Comparison of ENCODE assay signal across 27 mouse cellular contexts in genomic region chr14:73551164-73551563, GRCm38 (mm10). TPM values are rescaled to one million over a fixed set of nuclear protein-coding genes. Genes with fewer than 3 reads are reported as not detected.
A peak's percentile ranks its signal among the peaks of the same experiment; 100 is the strongest.
DNase-seq lines count a peak whose midpoint lies in the region; ATAC-seq and TF ChIP-seq lines count a peak whose summit lies in the region.
"Had no signal": no experiment of that assay in that cellular context is flagged by ENCODE, and none has a peak within 500 bp of the region (broad histone marks: within the 10 kb centered on the region; RNA-seq: fewer than 3 reads in every experiment).

No protein-coding gene starts in this region.

- H3K27me3 ChIP-seq in embryonic facial prominence, embryonic 14.5 days (replicated peaks; ENCODE audit: control insufficient read depth, insufficient read depth, low read length) = no peaks in the 10 kb centered on the region
- H3K27me3 ChIP-seq in embryonic facial prominence, embryonic 10.5 days (replicated peaks; ENCODE audit: low read depth, poor library complexity, severe bottlenecking) = no peaks in the 10 kb centered on the region
- no peaks in the 10 kb centered on the region for H3K27me3 ChIP-seq in testis, adult 2 months (ENCODE audit: control insufficient read depth, insufficient read depth, low read length)
- H3K27me3 ChIP-seq: CH12.LX; embryonic facial prominence, embryonic 12.5 days; embryonic facial prominence, embryonic 15.5 days; forebrain, embryonic 12.5 days had no signal

- TF ChIP-seq CTCF in testis, adult 2 months (IDR thresholded peaks at IDR 0.05; ENCODE audit: control insufficient read depth, insufficient read depth, insufficient replicate concordance, low read depth, low read length) = no peak

- no peak for ATAC-seq in embryonic facial prominence, embryonic 14.5 days (ENCODE audit: low read depth)
- ATAC-seq: activated CD4-positive, CD25-positive, alpha-beta regulatory T cell, adult 4 months; CD4-positive, CD25-positive, alpha-beta regulatory T cell, adult 4 months; forebrain, embryonic 14.5 days; forebrain, embryonic 16.5 days; Patski had no signal

- H3K27ac ChIP-seq in embryonic facial prominence, embryonic 14.5 days (replicated peaks; ENCODE audit: low read depth, low read length) = no peak overlapping the region
- no peak overlapping the region for H3K27ac ChIP-seq in embryonic facial prominence, embryonic 10.5 days (replicated peaks)
- H3K27ac ChIP-seq in testis, adult 2 months (ENCODE audit: control insufficient read depth, insufficient read depth, low read depth, low read length) = no peak overlapping the region
- H3K27ac ChIP-seq: embryonic facial prominence, embryonic 12.5 days; embryonic facial prominence, embryonic 15.5 days; forebrain, embryonic 10.5 days; forebrain, embryonic 12.5 days had no signal

- DNase-seq in embryonic facial prominence, embryonic 14.5 days (ENCODE audit: low spot score) = peak; percentile 19
- DNase-seq in embryonic facial prominence, embryonic 10.5 days (ENCODE audit: low spot score) = no peak
- DNase-seq in testis, postnatal 14 days (ENCODE audit: low spot score) = no peak
- DNase-seq in heart, postnatal 36 days = no peak
- DNase-seq: adrenal gland, adult 8-10 months; adrenal gland, postnatal 14 days; adrenal gland, postnatal 36 days; B cell, adult 2 months; cerebellum, adult 11 months; cerebellum, adult 18-20 months; cerebellum, adult 8-10 months; cerebellum, postnatal 14 days; cerebellum, postnatal 36 days; embryo, embryonic 11 days had no signal

- intact Hi-C loops in heart, postnatal 36 days (cut with DNase I) = loop anchor here (5.0 kb wide), 1 partner anchor 39 kb away; the partner anchor contains the start of gene Med4

- no peak overlapping the region for H3K9ac ChIP-seq in embryonic facial prominence, embryonic 14.5 days (ENCODE audit: low read depth, low read length)
- H3K9ac ChIP-seq: embryonic facial prominence, embryonic 12.5 days; embryonic facial prominence, embryonic 15.5 days; forebrain, embryonic 12.5 days had no signal

- 76% methylated on average over 6 of the region's 6 CpGs for WGBS in embryonic facial prominence, embryonic 14.5 days
- 84% methylated on average over 6 of the region's 6 CpGs for WGBS in embryonic facial prominence, embryonic 10.5 days

- H3K4me2 ChIP-seq in embryonic facial prominence, embryonic 14.5 days (ENCODE audit: low read depth, low read length) = no peak overlapping the region
- H3K4me2 ChIP-seq: embryonic facial prominence, embryonic 12.5 days; embryonic facial prominence, embryonic 15.5 days; forebrain, embryonic 12.5 days had no signal

- H3K4me3 ChIP-seq in embryonic facial prominence, embryonic 14.5 days (ENCODE audit: low read depth, low read length) = no peak overlapping the region
- H3K4me3 ChIP-seq in embryonic facial prominence, embryonic 10.5 days = no peak overlapping the region
- peak overlapping the region; percentile 54 for H3K4me3 ChIP-seq in testis, adult 2 months (ENCODE audit: control insufficient read depth, low read depth, low read length)
- H3K4me3 ChIP-seq: embryonic facial prominence, embryonic 12.5 days; embryonic facial prominence, embryonic 15.5 days; erythroblast, embryonic 14.5 days; forebrain, embryonic 10.5 days; forebrain, embryonic 12.5 days had no signal

- no peaks in the 10 kb centered on the region for H3K9me3 ChIP-seq in embryonic facial prominence, embryonic 14.5 days (ENCODE audit: control insufficient read depth, low read length)
- no peaks in the 10 kb centered on the region for H3K9me3 ChIP-seq in embryonic facial prominence, embryonic 10.5 days
- H3K9me3 ChIP-seq: embryonic facial prominence, embryonic 12.5 days; embryonic facial prominence, embryonic 15.5 days; forebrain, embryonic 10.5 days; forebrain, embryonic 12.5 days; G1E had no signal

- peaks cover 5% of the 10 kb centered on the region; the same call in 1 of the 2 replicates for H3K4me1 ChIP-seq in embryonic facial prominence, embryonic 14.5 days (ENCODE audit: control insufficient read depth, insufficient read depth, low read length)
- H3K4me1 ChIP-seq in embryonic facial prominence, embryonic 10.5 days = peaks cover 14% of the 10 kb centered on the region
- H3K4me1 ChIP-seq in testis, adult 2 months (ENCODE audit: control insufficient read depth, insufficient read depth, low read length) = peaks cover 6% of the 10 kb centered on the region

- H3K36me3 ChIP-seq in embryonic facial prominence, embryonic 14.5 days (ENCODE audit: control insufficient read depth, insufficient read depth, low read length) = peaks cover 6% of the 10 kb centered on the region; the same call in 1 of the 2 replicates
- peaks cover 9% of the 10 kb centered on the region for H3K36me3 ChIP-seq in embryonic facial prominence, embryonic 10.5 days (replicated peaks)
- peaks cover 2% of the 10 kb centered on the region; the same call in 1 of the 2 replicates for H3K36me3 ChIP-seq in testis, adult 2 months (ENCODE audit: control insufficient read depth, insufficient read depth, low read length)

- TF ChIP-seq POLR2A in testis, adult 2 months (IDR thresholded peaks at IDR 0.05; ENCODE audit: control insufficient read depth, low read depth, low read length) = no peak

RNA-seq across cellular contexts. Expression of gene Nudt15, which starts 3.1 kb away (rescaled TPM):
- 5.4 and 5.5 TPM in 2 replicates for polyA plus RNA-seq in embryonic facial prominence, embryonic 14.5 days (2014; fragmentation: Nextera tagmentation; extraction: Ambion mirVana)
- 6.9 and 8.5 TPM in 2 replicates for polyA plus RNA-seq in embryonic facial prominence, embryonic 10.5 days (2016; fragmentation: Nextera tagmentation; extraction: Ambion mirVana)
- 1.6 and 1.7 TPM in 2 replicates for polyA plus RNA-seq in testis, adult 2 months (2012; rRNA removed)
- total RNA-seq in heart, postnatal 36 days (2021) = 1 to 10 TPM; 6.1 to 7.6 TPM

RNA-seq across cellular contexts. Expression of gene Sucla2, which starts 26.0 kb away (rescaled TPM):
- polyA plus RNA-seq in embryonic facial prominence, embryonic 14.5 days (2014; fragmentation: Nextera tagmentation; extraction: Ambion mirVana) = 121 and 127 TPM in 2 replicates
- 101 TPM in 2 replicates for polyA plus RNA-seq in embryonic facial prominence, embryonic 10.5 days (2016; fragmentation: Nextera tagmentation; extraction: Ambion mirVana)
- 126 and 143 TPM in 2 replicates for polyA plus RNA-seq in testis, adult 2 months (2012; rRNA removed)
- 100 to 1,000 TPM; 830 to 889 TPM for total RNA-seq in heart, postnatal 36 days (2021)

RNA-seq across cellular contexts. Expression of gene Med4, which starts 41.3 kb away (rescaled TPM):
- polyA plus RNA-seq in embryonic facial prominence, embryonic 14.5 days (2014; fragmentation: Nextera tagmentation; extraction: Ambion mirVana) = 72.9 and 73.5 TPM in 2 replicates
- polyA plus RNA-seq in embryonic facial prominence, embryonic 10.5 days (2016; fragmentation: Nextera tagmentation; extraction: Ambion mirVana) = 118 and 122 TPM in 2 replicates
- 19.5 and 24.5 TPM in 2 replicates for polyA plus RNA-seq in testis, adult 2 months (2012; rRNA removed)
- 10 to 100 TPM; 21.4 to 23.9 TPM for total RNA-seq in heart, postnatal 36 days (2021)
